Mouse (Mus musculus): ENCODE data around the gene Sept3. TPM values are rescaled to one million over a fixed set of nuclear protein-coding genes. Genes with fewer than 3 reads are reported as not detected.

Gene Sept3
- polyA plus RNA-seq (2012; rRNA removed): 0.47 and 0.90 TPM in 2 replicates

DNA sequence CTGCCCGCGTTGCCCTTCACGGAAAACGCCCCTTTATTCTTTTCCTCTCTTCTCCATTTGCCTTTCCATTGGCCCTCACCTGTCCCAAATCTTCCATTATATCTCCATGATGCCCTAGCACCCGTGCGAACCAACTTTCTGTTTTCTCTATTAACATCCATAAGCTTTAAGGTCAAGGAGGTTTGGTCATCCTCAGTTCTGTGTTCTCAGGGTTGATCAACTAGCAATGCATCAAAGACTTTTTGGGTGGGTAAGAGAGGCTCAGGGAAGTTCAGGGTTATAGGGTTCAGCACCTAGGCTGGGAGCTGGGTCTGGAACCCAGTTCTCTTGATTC lies at the start of gene Sept3:
Gene Sept3, plus strand, starts transcription at position 301 of the 334 bp plus-strand sequence.
- Histone ChIP-seq H3K27me3 (replicated peaks; ENCODE audit: control insufficient read depth, insufficient read depth, low read length) (peaks cover 2% of the 10 kb centered on the region; the same call in 1 of the 2 replicates), H3K4me1 (ENCODE audit: control insufficient read depth, insufficient read depth, low read length) (no peaks in the 10 kb centered on the region), H3K27ac (ENCODE audit: insufficient read depth, low read depth, low read length) (no peak within 1 kb of the TSS), H3K36me3 (ENCODE audit: control insufficient read depth, insufficient read depth, low read length) (no peaks in the 10 kb centered on the region), H3K4me3 (ENCODE audit: insufficient read depth, low read depth, low read length) (peak within 1 kb of the TSS; percentile 14)
- no peak for DNase-seq
- WGBS: 36% methylated on average over 6 of the region's 6 CpGs
- no peak for TF ChIP-seq POLR2A (IDR thresholded peaks at IDR 0.05; ENCODE audit: low read depth, low read length)
- no peak for TF ChIP-seq CTCF (conservative IDR thresholded peaks at IDR 0.05; ENCODE audit: insufficient read depth, insufficient read length, low read depth, low read length)

DNA sequence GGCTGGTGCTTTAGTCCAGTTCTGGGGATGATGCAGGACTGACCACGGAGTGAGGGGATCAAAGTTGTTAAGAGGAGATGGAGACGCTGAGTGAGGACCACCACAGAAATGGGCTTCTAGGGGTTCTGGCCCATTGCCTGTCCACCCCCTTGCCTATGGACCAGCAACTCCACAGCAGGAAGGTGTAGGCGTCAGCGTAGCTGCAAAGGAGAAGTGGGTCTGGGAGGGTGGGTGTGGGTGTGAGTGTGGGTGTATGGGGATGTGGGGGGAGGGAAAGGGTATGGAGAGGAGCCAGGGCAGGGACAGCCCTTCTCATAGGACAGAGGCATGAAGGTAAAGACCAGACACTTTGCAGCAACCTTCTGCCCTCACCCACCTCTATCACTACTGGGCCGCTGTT lies 48.9 kb upstream of the Sept3 start:
- no peak for TF ChIP-seq CTCF (conservative IDR thresholded peaks at IDR 0.05; ENCODE audit: insufficient read depth, insufficient read length, low read depth, low read length)
- no peak for TF ChIP-seq POLR2A (IDR thresholded peaks at IDR 0.05; ENCODE audit: low read depth, low read length)
- 85% methylated on average over 5 of the region's 5 CpGs for WGBS
- H3K36me3 ChIP-seq (ENCODE audit: control insufficient read depth, insufficient read depth, low read length): no peaks in the 10 kb centered on the region

DNA sequence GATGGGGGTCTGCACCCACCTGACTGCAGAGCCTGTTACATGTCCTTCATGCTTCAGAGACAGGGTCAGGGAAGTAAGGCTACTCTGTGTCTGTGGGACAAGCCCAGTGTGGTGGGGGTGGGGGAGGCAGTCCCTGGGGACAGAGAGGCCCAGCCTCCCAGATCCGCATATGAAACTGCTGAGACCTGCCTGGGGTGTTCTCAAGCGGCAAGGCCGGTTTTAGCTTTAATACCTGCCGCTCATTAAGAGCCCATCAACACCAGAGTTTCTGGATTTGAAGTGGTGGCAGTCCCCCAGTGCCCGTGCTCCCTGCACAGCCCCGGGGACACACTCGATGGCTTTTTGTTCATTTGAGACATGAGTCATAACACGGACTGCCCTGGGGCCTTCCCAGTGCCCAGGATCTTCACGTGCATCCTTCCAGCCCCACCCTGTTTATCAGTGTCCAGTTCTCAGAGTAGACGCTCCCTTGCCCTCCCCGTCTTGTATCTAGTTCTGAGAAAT lies 45.1 kb upstream of the Sept3 start:
- TF ChIP-seq POLR2A (IDR thresholded peaks at IDR 0.05; ENCODE audit: low read depth, low read length): no peak
- no peak for TF ChIP-seq CTCF (conservative IDR thresholded peaks at IDR 0.05; ENCODE audit: insufficient read depth, insufficient read length, low read depth, low read length)
- Histone ChIP-seq H3K4me3 (ENCODE audit: insufficient read depth, low read depth, low read length) (no peak overlapping the region), H3K36me3 (ENCODE audit: control insufficient read depth, insufficient read depth, low read length) (no peaks in the 10 kb centered on the region), H3K4me1 (ENCODE audit: control insufficient read depth, insufficient read depth, low read length) (no peaks in the 10 kb centered on the region), H3K27me3 (replicated peaks; ENCODE audit: control insufficient read depth, insufficient read depth, low read length) (no peaks in the 10 kb centered on the region), H3K27ac (ENCODE audit: insufficient read depth, low read depth, low read length) (no peak overlapping the region)
- no peak for DNase-seq
- 52% methylated on average over 11 of the region's 11 CpGs for WGBS

More for the DNA sequence above, 48.9 kb upstream of the Sept3 start:
- Histone ChIP-seq H3K27me3 (replicated peaks; ENCODE audit: control insufficient read depth, insufficient read depth, low read length) (no peaks in the 10 kb centered on the region), H3K4me1 (ENCODE audit: control insufficient read depth, insufficient read depth, low read length) (no peaks in the 10 kb centered on the region), H3K4me3 (ENCODE audit: insufficient read depth, low read depth, low read length) (no peak overlapping the region), H3K27ac (ENCODE audit: insufficient read depth, low read depth, low read length) (no peak overlapping the region)
- DNase-seq: no peak

DNA sequence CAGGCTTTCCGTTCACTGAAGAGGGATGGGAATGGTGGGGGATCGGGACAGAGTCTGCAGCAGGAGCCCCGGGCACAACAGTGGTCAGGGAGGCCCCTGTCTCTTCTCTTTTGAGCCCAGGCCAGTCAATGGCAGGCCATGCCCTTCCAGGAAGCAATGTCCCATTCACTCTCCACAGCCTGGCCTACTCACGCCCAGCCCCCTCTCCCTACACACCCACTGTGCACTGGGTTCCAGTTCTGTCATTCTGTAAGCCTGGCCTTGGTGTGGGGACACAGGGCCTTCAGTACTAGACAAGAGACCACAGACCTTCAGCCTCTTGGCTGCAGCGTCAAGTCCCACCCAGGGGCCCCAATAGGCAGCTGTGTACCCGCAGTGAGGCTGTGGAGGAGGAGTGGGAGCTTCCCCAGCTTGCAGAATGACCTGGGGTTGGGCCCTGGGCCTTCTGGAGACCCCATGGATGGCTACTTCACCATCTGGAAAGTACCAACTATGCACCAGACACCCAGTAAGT lies 44.5 kb upstream of the Sept3 start:
- Histone ChIP-seq H3K27me3 (replicated peaks; ENCODE audit: control insufficient read depth, insufficient read depth, low read length) (no peaks in the 10 kb centered on the region), H3K27ac (ENCODE audit: insufficient read depth, low read depth, low read length) (no peak overlapping the region), H3K36me3 (ENCODE audit: control insufficient read depth, insufficient read depth, low read length) (no peaks in the 10 kb centered on the region), H3K4me3 (ENCODE audit: insufficient read depth, low read depth, low read length) (no peak overlapping the region), H3K4me1 (ENCODE audit: control insufficient read depth, insufficient read depth, low read length) (no peaks in the 10 kb centered on the region)
- 86% methylated on average over 6 of the region's 6 CpGs for WGBS
- TF ChIP-seq POLR2A (IDR thresholded peaks at IDR 0.05; ENCODE audit: low read depth, low read length) (no peak), CTCF (conservative IDR thresholded peaks at IDR 0.05; ENCODE audit: insufficient read depth, insufficient read length, low read depth, low read length) (no peak)
- DNase-seq: no peak

DNA sequence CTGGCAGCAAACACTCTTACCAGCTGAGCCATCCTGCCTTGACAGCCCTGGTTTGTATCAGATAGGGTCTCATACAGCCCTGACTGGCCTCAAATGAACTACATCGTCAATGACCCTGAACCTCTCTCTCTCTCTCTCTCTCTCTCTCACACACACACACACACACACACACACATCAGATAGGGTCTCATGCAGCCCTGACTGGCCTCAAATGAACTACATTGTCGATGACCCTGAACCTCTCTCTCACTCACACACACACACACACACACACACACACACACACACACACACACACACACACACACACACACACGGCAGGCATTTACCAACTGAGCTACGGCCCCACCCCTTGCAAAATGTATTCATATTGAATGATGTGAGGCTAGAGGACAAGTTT lies 43.6 kb upstream of the Sept3 start:
- no peaks in the 10 kb centered on the region for H3K36me3 ChIP-seq (ENCODE audit: control insufficient read depth, insufficient read depth, low read length)
- 74% methylated on average over 4 of the region's 4 CpGs for WGBS
- H3K27me3 ChIP-seq (replicated peaks; ENCODE audit: control insufficient read depth, insufficient read depth, low read length): no peaks in the 10 kb centered on the region
- H3K27ac ChIP-seq (ENCODE audit: insufficient read depth, low read depth, low read length): no peak overlapping the region
- no peaks in the 10 kb centered on the region for H3K4me1 ChIP-seq (ENCODE audit: control insufficient read depth, insufficient read depth, low read length)
- no peak overlapping the region for H3K4me3 ChIP-seq (ENCODE audit: insufficient read depth, low read depth, low read length)
- no peak for TF ChIP-seq CTCF (conservative IDR thresholded peaks at IDR 0.05; ENCODE audit: insufficient read depth, insufficient read length, low read depth, low read length)
- no peak for TF ChIP-seq POLR2A (IDR thresholded peaks at IDR 0.05; ENCODE audit: low read depth, low read length)
- no peak for DNase-seq

DNA sequence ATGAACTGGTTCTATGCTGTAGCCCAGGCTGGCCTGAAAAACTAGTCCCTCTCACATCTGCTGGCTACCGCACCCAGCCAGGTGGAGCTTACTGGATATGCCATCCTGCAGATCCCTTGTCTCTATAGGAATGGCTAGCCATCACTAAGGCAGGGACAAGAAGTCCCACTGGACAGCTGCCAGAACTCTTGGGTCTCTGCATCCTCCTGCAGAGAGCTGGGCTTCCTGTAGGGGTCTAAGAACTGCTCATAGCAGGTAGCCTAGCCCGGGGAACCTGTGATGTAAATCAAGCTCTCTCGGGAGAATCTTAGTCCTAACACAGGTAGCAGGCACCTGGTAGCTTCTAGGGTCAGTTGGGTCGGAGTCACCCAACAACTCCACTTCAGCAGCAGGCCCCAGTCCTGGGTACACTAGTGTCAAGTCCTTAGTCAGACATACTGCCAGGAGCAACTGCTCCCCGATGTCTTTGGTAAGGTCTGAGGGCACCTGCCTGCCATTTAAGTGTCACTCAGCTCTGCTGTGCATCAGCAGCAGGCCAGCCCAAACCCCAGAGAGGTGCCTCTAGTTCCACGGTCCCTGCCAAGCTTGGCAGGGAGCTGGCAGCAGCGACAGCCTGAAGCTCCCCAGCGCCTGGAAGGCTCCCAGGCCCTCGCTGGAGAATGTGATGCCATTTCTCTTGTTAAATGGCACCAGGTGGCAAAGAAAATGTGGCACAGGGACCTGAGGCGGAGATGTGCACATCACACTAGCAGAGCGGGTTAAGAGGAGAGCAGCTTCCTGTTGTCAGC lies 42.9 kb upstream of the Sept3 start:
- no peaks in the 10 kb centered on the region for H3K27me3 ChIP-seq (replicated peaks; ENCODE audit: control insufficient read depth, insufficient read depth, low read length)
- WGBS: 77% methylated on average over 11 of the region's 11 CpGs
- no peak for DNase-seq
- no peak overlapping the region for H3K4me3 ChIP-seq (ENCODE audit: insufficient read depth, low read depth, low read length)
- no peaks in the 10 kb centered on the region for H3K4me1 ChIP-seq (ENCODE audit: control insufficient read depth, insufficient read depth, low read length)
- TF ChIP-seq CTCF (conservative IDR thresholded peaks at IDR 0.05; ENCODE audit: insufficient read depth, insufficient read length, low read depth, low read length) (no peak), POLR2A (IDR thresholded peaks at IDR 0.05; ENCODE audit: low read depth, low read length) (no peak)
- H3K27ac ChIP-seq (ENCODE audit: insufficient read depth, low read depth, low read length): no peak overlapping the region
- H3K36me3 ChIP-seq (ENCODE audit: control insufficient read depth, insufficient read depth, low read length): no peaks in the 10 kb centered on the region

DNA sequence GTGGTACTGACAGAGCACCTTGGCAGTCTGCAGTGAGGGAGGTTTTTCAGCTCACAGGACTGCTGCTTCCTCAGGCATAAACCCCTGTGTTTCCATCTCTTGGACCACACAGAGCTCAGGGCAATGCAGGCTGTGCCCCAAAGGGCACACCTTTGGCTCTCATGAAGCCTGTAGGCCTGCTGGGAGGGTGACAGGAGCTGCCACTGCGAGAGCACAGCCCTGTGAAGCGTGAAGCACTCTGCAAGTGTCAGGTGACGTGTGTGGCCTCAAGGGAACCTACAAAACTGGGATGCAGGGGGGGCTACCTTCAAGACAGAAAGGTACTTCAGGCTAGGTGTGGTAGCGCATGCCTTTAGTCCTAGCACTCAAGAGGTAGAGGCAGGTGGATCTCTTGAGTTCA lies 42.0 kb upstream of the Sept3 start:
- WGBS: 66% methylated on average over 4 of the region's 4 CpGs
- TF ChIP-seq CTCF (conservative IDR thresholded peaks at IDR 0.05; ENCODE audit: insufficient read depth, insufficient read length, low read depth, low read length) (no peak), POLR2A (IDR thresholded peaks at IDR 0.05; ENCODE audit: low read depth, low read length) (no peak)
- Histone ChIP-seq H3K27me3 (replicated peaks; ENCODE audit: control insufficient read depth, insufficient read depth, low read length) (no peaks in the 10 kb centered on the region), H3K4me1 (ENCODE audit: control insufficient read depth, insufficient read depth, low read length) (no peaks in the 10 kb centered on the region), H3K36me3 (ENCODE audit: control insufficient read depth, insufficient read depth, low read length) (no peaks in the 10 kb centered on the region), H3K4me3 (ENCODE audit: insufficient read depth, low read depth, low read length) (no peak overlapping the region), H3K27ac (ENCODE audit: insufficient read depth, low read depth, low read length) (no peak overlapping the region)
- no peak for DNase-seq
